Mouse (Mus musculus): ENCODE results near the gene Hspa1b. TPM values are rescaled to one million over a fixed set of nuclear protein-coding genes. Genes with fewer than 3 reads are reported as not detected.
"Not testable (repeated sequence)": the region's sequence is repeated elsewhere in the genome, so short reads cannot be mapped to it uniquely, and the experiment has no call there.

The Hspa1b gene
- polyA plus RNA-seq, 1 experiment from 2014 or later: 0.74 TPM

- Histone ChIP-seq H3K27ac (ENCODE audit: low read depth, low read length) (peak overlapping the region; percentile 84), H3K9ac (ENCODE audit: low read depth, low read length) (peak overlapping the region; percentile 93), H3K4me2 (ENCODE audit: low read length) (peak overlapping the region; percentile 64), H3K4me1 (ENCODE audit: control insufficient read depth, insufficient read depth, low read depth, low read length) (peaks cover 11% of the 10 kb centered on the region), H3K27me3 (replicated peaks; ENCODE audit: control insufficient read depth, insufficient read depth, low read length) (no peaks in the 10 kb centered on the region), H3K4me3 (ENCODE audit: low read length) (peak overlapping the region; percentile 78), H3K9me3 (ENCODE audit: control insufficient read depth, low read length) (no peaks in the 10 kb centered on the region), H3K36me3 (ENCODE audit: control insufficient read depth, insufficient read depth, low read length) (peaks cover 6% of the 10 kb centered on the region)
- under 1% methylated on average over 29 of the region's 29 CpGs for WGBS
- ATAC-seq: no peak; the same call in 1 of the 2 replicates
Measured at GRCm38 (mm10) chr17:34951636-34952377, 7.2 kb downstream of the Hspa1b start.

- peak overlapping the region; percentile 78 for H3K4me3 ChIP-seq (ENCODE audit: low read length)
- peak overlapping the region; percentile 51 for H3K27ac ChIP-seq (ENCODE audit: low read depth, low read length)
- peak overlapping the region; percentile 93 for H3K9ac ChIP-seq (ENCODE audit: low read depth, low read length)
- H3K4me1 ChIP-seq (ENCODE audit: control insufficient read depth, insufficient read depth, low read depth, low read length): peaks cover 11% of the 10 kb centered on the region
- ATAC-seq: no peak
- H3K36me3 ChIP-seq (ENCODE audit: control insufficient read depth, insufficient read depth, low read length): peaks cover 6% of the 10 kb centered on the region
- no peaks in the 10 kb centered on the region for H3K9me3 ChIP-seq (ENCODE audit: control insufficient read depth, low read length)
- WGBS: 24% methylated on average over 10 of the region's 10 CpGs
- no peaks in the 10 kb centered on the region for H3K27me3 ChIP-seq (replicated peaks; ENCODE audit: control insufficient read depth, insufficient read depth, low read length)
- H3K4me2 ChIP-seq (ENCODE audit: low read length): peak overlapping the region; percentile 64
Measured at GRCm38 (mm10) chr17:34950514-34951455, 8.3 kb downstream of the Hspa1b start.

- Histone ChIP-seq H3K27me3 (replicated peaks; ENCODE audit: control insufficient read depth, insufficient read depth, low read length) (no peaks in the 10 kb centered on the region), H3K4me3 (ENCODE audit: low read length) (no peak overlapping the region), H3K4me2 (ENCODE audit: low read length) (no peak overlapping the region), H3K36me3 (ENCODE audit: control insufficient read depth, insufficient read depth, low read length) (peaks cover 6% of the 10 kb centered on the region), H3K27ac (ENCODE audit: low read depth, low read length) (no peak overlapping the region), H3K9ac (ENCODE audit: low read depth, low read length) (no peak overlapping the region), H3K9me3 (ENCODE audit: control insufficient read depth, low read length) (no peaks in the 10 kb centered on the region), H3K4me1 (ENCODE audit: control insufficient read depth, insufficient read depth, low read depth, low read length) (peaks cover 11% of the 10 kb centered on the region)
- WGBS: 43% methylated on average over 4 of the region's 4 CpGs
- no peak for ATAC-seq
Measured at GRCm38 (mm10) chr17:34949553-34949969, 9.5 kb downstream of the Hspa1b start.

GRCm38 (mm10) chr17:34948721-34949552 is 10.1 kb downstream of the Hspa1b start:
- H3K9ac ChIP-seq (ENCODE audit: low read depth, low read length); H3K36me3 ChIP-seq (ENCODE audit: control insufficient read depth, insufficient read depth, low read length); H3K9me3 ChIP-seq (ENCODE audit: control insufficient read depth, low read length); ATAC-seq; H3K4me3 ChIP-seq (ENCODE audit: low read length); H3K4me2 ChIP-seq (ENCODE audit: low read length); H3K27me3 ChIP-seq (replicated peaks; ENCODE audit: control insufficient read depth, insufficient read depth, low read length): not testable (repeated sequence)
- 54% methylated on average over 9 of the region's 9 CpGs for WGBS
- Histone ChIP-seq H3K27ac (ENCODE audit: low read depth, low read length) (0 out of 2 replicates have a peak overlapping the region, but pooled peaks have one; percentile 3), H3K4me1 (ENCODE audit: control insufficient read depth, insufficient read depth, low read depth, low read length) (peaks cover 11% of the 10 kb centered on the region)

- ATAC-seq: no peak
- Histone ChIP-seq H3K27ac (ENCODE audit: low read depth, low read length) (no peak overlapping the region), H3K9ac (ENCODE audit: low read depth, low read length) (no peak overlapping the region), H3K36me3 (ENCODE audit: control insufficient read depth, insufficient read depth, low read length) (peaks cover 6% of the 10 kb centered on the region), H3K4me3 (ENCODE audit: low read length) (no peak overlapping the region), H3K27me3 (replicated peaks; ENCODE audit: control insufficient read depth, insufficient read depth, low read length) (no peaks in the 10 kb centered on the region), H3K4me1 (ENCODE audit: control insufficient read depth, insufficient read depth, low read depth, low read length) (peaks cover 11% of the 10 kb centered on the region), H3K9me3 (ENCODE audit: control insufficient read depth, low read length) (no peaks in the 10 kb centered on the region), H3K4me2 (ENCODE audit: low read length) (no peak overlapping the region)
- 25% methylated on average over 8 of the region's 8 CpGs for whole genome bisulfite sequencing
Measured at GRCm38 (mm10) chr17:34947606-34948005, 11.4 kb downstream of the Hspa1b start.

- WGBS: 90% methylated on average over 5 of the region's 5 CpGs
- Histone ChIP-seq H3K9me3 (ENCODE audit: control insufficient read depth, low read length) (no peaks in the 10 kb centered on the region), H3K36me3 (ENCODE audit: control insufficient read depth, insufficient read depth, low read length) (peaks cover 6% of the 10 kb centered on the region), H3K4me1 (ENCODE audit: control insufficient read depth, insufficient read depth, low read depth, low read length) (peaks cover 11% of the 10 kb centered on the region), H3K27ac (ENCODE audit: low read depth, low read length) (no peak overlapping the region), H3K4me3 (ENCODE audit: low read length) (no peak overlapping the region), H3K9ac (ENCODE audit: low read depth, low read length) (no peak overlapping the region), H3K4me2 (ENCODE audit: low read length) (no peak overlapping the region), H3K27me3 (replicated peaks; ENCODE audit: control insufficient read depth, insufficient read depth, low read length) (no peaks in the 10 kb centered on the region)
- ATAC-seq: no peak
Measured at GRCm38 (mm10) chr17:34946486-34947140, 12.4 kb downstream of the Hspa1b start.

GRCm38 (mm10) chr17:34944362-34944761 is 14.7 kb downstream of the Hspa1b start:
- no peak for ATAC-seq
- Histone ChIP-seq H3K4me3 (ENCODE audit: low read length) (no peak overlapping the region), H3K27me3 (replicated peaks; ENCODE audit: control insufficient read depth, insufficient read depth, low read length) (no peaks in the 10 kb centered on the region), H3K4me1 (ENCODE audit: control insufficient read depth, insufficient read depth, low read depth, low read length) (no peaks in the 10 kb centered on the region), H3K36me3 (ENCODE audit: control insufficient read depth, insufficient read depth, low read length) (no peaks in the 10 kb centered on the region), H3K9me3 (ENCODE audit: control insufficient read depth, low read length) (no peaks in the 10 kb centered on the region), H3K4me2 (ENCODE audit: low read length) (no peak overlapping the region), H3K27ac (ENCODE audit: low read depth, low read length) (no peak overlapping the region), H3K9ac (ENCODE audit: low read depth, low read length) (no peak overlapping the region)

- Histone ChIP-seq H3K9ac (ENCODE audit: low read depth, low read length) (no peak overlapping the region), H3K36me3 (ENCODE audit: control insufficient read depth, insufficient read depth, low read length) (no peaks in the 10 kb centered on the region), H3K4me1 (ENCODE audit: control insufficient read depth, insufficient read depth, low read depth, low read length) (no peaks in the 10 kb centered on the region), H3K4me3 (ENCODE audit: low read length) (no peak overlapping the region), H3K4me2 (ENCODE audit: low read length) (no peak overlapping the region), H3K9me3 (ENCODE audit: control insufficient read depth, low read length) (no peaks in the 10 kb centered on the region), H3K27me3 (replicated peaks; ENCODE audit: control insufficient read depth, insufficient read depth, low read length) (no peaks in the 10 kb centered on the region), H3K27ac (ENCODE audit: low read depth, low read length) (no peak overlapping the region)
- ATAC-seq: no peak
- 87% methylated on average over 4 of the region's 4 CpGs for WGBS
Measured at GRCm38 (mm10) chr17:34943128-34943815, 15.8 kb downstream of the Hspa1b start.
